Comparison of ENCODE assay signal across 8 mouse cellular contexts in genomic region chr11:54144886-54145285, GRCm38 (mm10). TPM values are rescaled to one million over a fixed set of nuclear protein-coding genes. Genes with fewer than 3 reads are reported as not detected.
A peak's percentile ranks its signal among the peaks of the same experiment; 100 is the strongest.
DNase-seq lines count a peak whose midpoint lies in the region; ATAC-seq lines count a peak whose summit lies in the region.

No protein-coding gene starts in this region.

- peak; percentile 63 for DNase-seq in kidney, adult 18-20 months
- peak; percentile 73 for DNase-seq in T-cell, adult 2 months (ENCODE audit: low spot score)
- DNase-seq in cerebellum, postnatal 4 days (ENCODE audit: low spot score in 2 of 2): peak; percentile 60 to 71
- peak; percentile 82 for DNase-seq in heart, embryonic 10.5 days (ENCODE audit: low spot score)
- DNase-seq in left cerebral cortex, adult 18-20 months (ENCODE audit: low spot score in 2 of 2): peak; percentile 77 to 80
- peak; percentile 83 for DNase-seq in testis, postnatal 10 days (ENCODE audit: low spot score)

- no peaks in the 10 kb centered on the region for H3K4me1 ChIP-seq in kidney, embryonic 16.5 days (ENCODE audit: insufficient read depth, low read length)
- no peaks in the 10 kb centered on the region for H3K4me1 ChIP-seq in heart, embryonic 10.5 days

- H3K27me3 ChIP-seq in kidney, embryonic 16.5 days (ENCODE audit: insufficient read depth, low read length): no peaks in the 10 kb centered on the region
- H3K27me3 ChIP-seq in heart, embryonic 10.5 days (ENCODE audit: insufficient read depth, poor library complexity, severe bottlenecking): no peaks in the 10 kb centered on the region

- H3K27ac ChIP-seq in kidney, embryonic 16.5 days (ENCODE audit: low read length): no peak overlapping the region
- no peak overlapping the region for H3K27ac ChIP-seq in heart, embryonic 10.5 days

- H3K36me3 ChIP-seq in kidney, embryonic 16.5 days (ENCODE audit: insufficient read depth, low read length): no peaks in the 10 kb centered on the region
- H3K36me3 ChIP-seq in heart, embryonic 10.5 days: no peaks in the 10 kb centered on the region

- no peak overlapping the region for H3K4me2 ChIP-seq in kidney, embryonic 16.5 days (replicated peaks; ENCODE audit: low read depth, low read length)

- ATAC-seq in kidney, embryonic 16.5 days (ENCODE audit: low FRiP score, low TSS enrichment): no peak
- 0 out of 2 replicates have a peak, but pooled peaks have one; percentile 41 for ATAC-seq in monocyte, adult 5-6 weeks (replicated peaks; ENCODE audit: insufficient number of reproducible peaks, low FRiP score, low TSS enrichment, poor library complexity, severe bottlenecking)

- 25% methylated on average over 3 of the region's 3 CpGs for WGBS in kidney, embryonic 16.5 days
- 27% methylated on average over 3 of the region's 3 CpGs for WGBS in heart, embryonic 10.5 days

- peaks cover 3% of the 10 kb centered on the region; the same call in 1 of the 2 replicates for H3K9me3 ChIP-seq in kidney, embryonic 16.5 days (ENCODE audit: low read length)
- H3K9me3 ChIP-seq in heart, embryonic 10.5 days: no peaks in the 10 kb centered on the region

- H3K9ac ChIP-seq in kidney, embryonic 16.5 days (replicated peaks; ENCODE audit: low read length): no peak overlapping the region

- H3K4me3 ChIP-seq in kidney, embryonic 16.5 days (ENCODE audit: low read length): no peak overlapping the region
- no peak overlapping the region for H3K4me3 ChIP-seq in heart, embryonic 10.5 days

RNA-seq across cellular contexts. Expression of gene P4ha2, which starts 45.0 kb away (rescaled TPM):
- 38.1 and 43.0 TPM in 2 replicates for polyA plus RNA-seq in kidney, embryonic 16.5 days (2015; fragmentation: Nextera tagmentation; extraction: Ambion mirVana)
- polyA plus RNA-seq in heart, embryonic 10.5 days (2016; fragmentation: Nextera tagmentation; extraction: Ambion mirVana): 57.7 and 69.0 TPM in 2 replicates
- total RNA-seq in left cerebral cortex, adult 18-20 months (2021): 10 to 100 TPM; 22.8 to 24.3 TPM
- total RNA-seq in monocyte, adult 5-6 weeks (2017): not detected in 3 replicates

Comparison
In these comparisons a context has a peak if more than half of its experiments do, and no peak if none do; other contexts are left out.
1. RNA of gene P4ha2, which starts 45.0 kb away (total RNA-seq): 22.8 to 24.3 TPM in left cerebral cortex, adult 18-20 months; not detected in monocyte, adult 5-6 weeks; every median in the first group is over 10 times any median in the second.
2. Peak in every context shown above with its lines, with median percentiles within 50 percentile points of each other: DNase-seq.